In the genomic region with DNA sequence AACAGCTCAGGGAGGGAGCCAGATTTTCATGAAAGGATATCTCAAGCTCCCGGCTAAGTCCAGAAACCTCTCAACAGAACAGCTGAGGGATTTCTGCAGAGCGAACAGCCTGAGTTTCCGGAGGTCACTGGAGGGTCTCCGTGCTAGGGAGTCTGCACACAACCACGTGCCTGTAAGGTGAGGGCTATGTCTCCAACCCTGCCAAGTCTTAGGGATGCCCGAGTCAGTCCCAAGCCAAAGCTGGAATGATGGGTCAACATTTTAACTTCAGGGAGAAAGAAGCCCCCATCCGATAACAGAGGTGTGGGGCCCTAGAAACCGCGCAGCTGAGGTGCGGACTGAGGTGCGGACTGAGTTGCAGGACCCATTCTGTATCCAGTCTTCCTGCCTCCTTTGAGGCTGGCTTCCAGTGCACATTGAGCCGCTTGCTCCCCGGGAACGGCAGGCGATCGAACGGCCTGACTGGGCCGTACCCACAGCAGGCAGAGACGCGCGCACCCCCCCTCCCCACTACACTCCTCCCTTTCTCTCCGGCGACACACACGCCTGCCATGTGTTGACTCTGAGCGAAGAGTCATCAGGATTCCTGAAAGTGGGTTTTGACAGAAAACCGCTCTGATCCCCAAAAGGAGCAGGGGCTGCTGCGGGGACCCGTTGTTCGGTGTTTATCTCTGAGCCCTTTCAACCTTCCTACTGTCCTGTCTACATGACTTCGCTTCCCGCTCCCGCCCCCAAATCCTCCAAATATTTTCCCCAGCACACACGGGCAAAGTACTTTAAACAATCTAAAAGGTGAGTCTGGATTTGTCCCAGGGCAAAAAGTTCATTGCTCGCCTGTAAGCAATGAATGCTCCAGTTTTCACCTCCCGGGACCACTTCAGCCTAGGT, we compare ENCODE assay signal across 7 mouse cellular contexts. TPM values are rescaled to one million over a fixed set of nuclear protein-coding genes. Genes with fewer than 3 reads are reported as not detected.
DNase-seq lines count a peak whose midpoint lies in the region; ATAC-seq lines count a peak whose summit lies in the region.

No protein-coding gene starts in this region.

- H3K4me1 ChIP-seq in limb, embryonic 13.5 days: peaks cover 18% of the 10 kb centered on the region

- H3K9me3 ChIP-seq in limb, embryonic 13.5 days: no peaks in the 10 kb centered on the region

- peaks cover 72% of the 10 kb centered on the region for H3K27me3 ChIP-seq in limb, embryonic 13.5 days

- WGBS in limb, embryonic 13.5 days: 20% methylated on average over 35 of the region's 35 CpGs

- no peak for ATAC-seq in limb, embryonic 13.5 days (ENCODE audit: low FRiP score, low read depth)

- H3K36me3 ChIP-seq in limb, embryonic 13.5 days: no peaks in the 10 kb centered on the region

- peak overlapping the region; percentile 85; the same call in 1 of the 2 replicates for H3K27ac ChIP-seq in limb, embryonic 13.5 days

- peak; percentile 5 for DNase-seq in right cerebral cortex, postnatal 25 days
- no peak for DNase-seq in right cerebral cortex, postnatal 36 days (ENCODE audit: low spot score in 2 of 2)
- peak; percentile 5 for DNase-seq in embryo, embryonic 9.5 days (ENCODE audit: extremely low spot score)
- peak; percentile 21 to 27 for DNase-seq in heart, postnatal 10 days
- peak; percentile 34 for DNase-seq in neural tube, embryonic 10.5 days (ENCODE audit: extremely low spot score, low spot score)
- no peak for DNase-seq in T-cell, adult 2 months (ENCODE audit: low spot score)

- peak overlapping the region; percentile 58 for H3K4me3 ChIP-seq in limb, embryonic 13.5 days

- H3K9ac ChIP-seq in limb, embryonic 13.5 days: peak overlapping the region; percentile 76

- intact Hi-C loops in heart, postnatal 10 days (cut with DNase I): loop anchor here (2.0 to 10.0 kb wide), 3 partner anchors 78 to 196 kb away; no protein-coding TSS in a partner anchor

- peak overlapping the region; percentile 71 for H3K4me2 ChIP-seq in limb, embryonic 13.5 days (replicated peaks)

RNA-seq across cellular contexts. Expression of gene Slc16a2, which starts 1.2 kb away (rescaled TPM):
- 10 to 100 TPM; 19.2 to 19.8 TPM for total RNA-seq in heart, postnatal 10 days (2021)
- polyA plus RNA-seq in limb, embryonic 13.5 days (2015; fragmentation: Nextera tagmentation; extraction: Ambion mirVana): 27.0 and 29.2 TPM in 2 replicates

Comparison
In these comparisons a context has a peak if more than half of its experiments do, and no peak if none do; other contexts are left out.
1. DNase-seq: peak in right cerebral cortex, postnatal 25 days (single experiment), embryo, embryonic 9.5 days (single experiment), heart, postnatal 10 days (2 of 2) and neural tube, embryonic 10.5 days (single experiment); none in right cerebral cortex, postnatal 36 days (0 of 2) and T-cell, adult 2 months (single experiment).